Mouse (Mus musculus): ENCODE results near the gene Ssh2. TPM values are rescaled to one million over a fixed set of nuclear protein-coding genes. Genes with fewer than 3 reads are reported as not detected.
"Not testable (repeated sequence)": the region's sequence is repeated elsewhere in the genome, so short reads cannot be mapped to it uniquely, and the experiment has no call there.

Ssh2 gene
- polyA plus RNA-seq, 1 experiment from 2014 or later = 12.1 TPM

DNA sequence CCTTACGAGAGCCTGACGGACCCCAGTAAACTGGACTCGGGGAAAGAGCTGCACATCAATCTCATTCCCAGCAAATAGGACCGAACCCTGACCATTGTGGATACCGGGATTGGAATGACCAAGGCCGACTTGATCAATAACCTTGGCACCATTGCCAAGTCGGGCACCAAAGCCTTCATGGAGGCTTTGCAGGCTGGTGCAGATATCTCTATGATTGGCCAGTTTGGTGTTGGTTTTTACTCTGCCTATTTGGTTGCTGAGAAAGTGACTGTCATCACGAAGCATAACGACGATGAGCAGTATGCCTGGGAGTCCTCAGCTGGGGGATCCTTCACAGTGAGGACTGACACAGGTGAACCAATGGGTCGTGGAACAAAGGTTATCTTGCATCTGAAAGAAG lies 77.6 kb downstream of the Ssh2 start:
- H3K9me3 ChIP-seq (ENCODE audit: control insufficient read depth, low read length); H3K27ac ChIP-seq (ENCODE audit: low read depth, low read length); H3K4me1 ChIP-seq (replicated peaks; ENCODE audit: control insufficient read depth, insufficient read depth, low read length); DNase-seq (ENCODE audit: low spot score); H3K4me3 ChIP-seq (ENCODE audit: low read depth, low read length); H3K4me2 ChIP-seq; H3K9ac ChIP-seq (ENCODE audit: low read depth, low read length); H3K27me3 ChIP-seq (replicated peaks; ENCODE audit: control insufficient read depth, insufficient read depth, low read length); ATAC-seq (replicated peaks; ENCODE audit: low FRiP score); H3K36me3 ChIP-seq (ENCODE audit: control insufficient read depth, insufficient read depth, low read length): not testable (repeated sequence)
- WGBS = 91% methylated on average over 7 of the region's 11 CpGs

DNA sequence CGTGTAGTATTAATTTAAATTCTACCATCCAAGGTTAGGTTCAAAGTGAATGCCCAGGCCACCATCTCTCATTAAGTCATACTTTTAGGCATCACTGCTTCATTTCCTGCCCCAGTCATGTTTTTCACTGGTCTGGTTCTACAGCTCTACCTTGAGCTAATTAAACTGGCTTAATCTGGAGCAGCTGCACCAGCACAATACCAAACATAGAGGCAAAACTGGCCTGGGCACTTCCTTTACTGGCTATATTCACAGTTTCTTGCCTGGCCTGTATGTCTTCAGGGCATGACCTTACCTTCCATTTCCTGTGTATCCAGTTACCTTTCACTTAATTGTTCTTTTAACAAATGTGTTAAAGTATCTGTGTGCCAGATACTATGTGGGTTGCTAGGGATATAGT lies 81.2 kb downstream of the Ssh2 start:
- no peaks in the 10 kb centered on the region for H3K36me3 ChIP-seq (ENCODE audit: control insufficient read depth, insufficient read depth, low read length)
- no peak for ATAC-seq (replicated peaks; ENCODE audit: low FRiP score)
- H3K27ac ChIP-seq (ENCODE audit: low read depth, low read length) = peak overlapping the region; percentile 38; the same call in 1 of the 2 replicates
- no peak overlapping the region for H3K4me2 ChIP-seq
- no peak overlapping the region for H3K4me3 ChIP-seq (ENCODE audit: low read depth, low read length)
- H3K4me1 ChIP-seq (replicated peaks; ENCODE audit: control insufficient read depth, insufficient read depth, low read length) = no peaks in the 10 kb centered on the region
- no peak overlapping the region for H3K9ac ChIP-seq (ENCODE audit: low read depth, low read length)
- no peaks in the 10 kb centered on the region for H3K27me3 ChIP-seq (replicated peaks; ENCODE audit: control insufficient read depth, insufficient read depth, low read length)
- H3K9me3 ChIP-seq (ENCODE audit: control insufficient read depth, low read length) = no peaks in the 10 kb centered on the region
- WGBS = 78% methylated on average over 1 of the region's 1 CpGs
- no peak for DNase-seq (ENCODE audit: low spot score)

DNA sequence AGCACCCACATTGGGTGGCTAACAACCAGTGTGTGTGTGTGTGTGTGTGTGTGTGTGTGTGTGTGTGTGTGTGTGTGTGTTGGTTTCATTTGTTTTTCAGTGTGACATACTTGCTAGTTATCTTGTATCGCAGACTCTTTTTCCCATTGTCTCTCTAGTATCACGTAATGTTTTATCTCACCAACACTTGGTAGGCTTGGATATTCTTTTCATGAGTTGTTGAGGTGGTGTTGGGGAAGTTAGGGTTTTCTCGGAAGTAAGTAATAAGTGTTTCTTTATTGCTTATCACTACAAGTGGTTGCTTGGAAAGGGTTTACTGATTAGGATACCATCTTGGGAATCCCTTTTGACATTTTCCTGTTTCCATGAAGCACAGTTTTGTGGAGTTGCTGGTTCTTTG lies 91.1 kb downstream of the Ssh2 start:
- Histone ChIP-seq H3K4me1 (replicated peaks; ENCODE audit: control insufficient read depth, insufficient read depth, low read length) (no peaks in the 10 kb centered on the region), H3K9me3 (ENCODE audit: control insufficient read depth, low read length) (no peaks in the 10 kb centered on the region), H3K4me2 (no peak overlapping the region), H3K4me3 (ENCODE audit: low read depth, low read length) (no peak overlapping the region), H3K27me3 (replicated peaks; ENCODE audit: control insufficient read depth, insufficient read depth, low read length) (no peaks in the 10 kb centered on the region), H3K27ac (ENCODE audit: low read depth, low read length) (no peak overlapping the region), H3K36me3 (ENCODE audit: control insufficient read depth, insufficient read depth, low read length) (no peaks in the 10 kb centered on the region), H3K9ac (ENCODE audit: low read depth, low read length) (no peak overlapping the region)
- 58% methylated on average over 3 of the region's 3 CpGs for WGBS
- ATAC-seq (replicated peaks; ENCODE audit: low FRiP score) (no peak), DNase-seq (ENCODE audit: low spot score) (no peak)

DNA sequence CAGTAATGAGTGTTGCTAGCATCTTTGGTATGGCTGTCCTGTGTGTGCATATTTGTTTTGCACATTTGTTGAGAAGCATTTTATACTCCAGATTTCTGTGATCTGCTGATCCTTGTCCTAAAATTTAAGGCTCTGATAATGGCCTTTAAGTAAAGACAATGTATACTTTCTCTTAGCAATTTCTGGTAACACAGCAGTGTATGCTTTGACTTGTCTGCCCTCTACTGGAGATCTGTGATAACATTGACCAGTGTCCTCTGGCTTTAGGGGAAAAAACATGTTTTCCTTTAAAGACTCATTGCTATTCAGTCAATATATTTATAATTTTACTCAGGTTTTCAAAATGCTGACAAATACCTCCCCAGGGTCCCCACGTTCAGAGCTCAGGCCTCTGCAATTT lies 92.4 kb downstream of the Ssh2 start:
- DNase-seq (ENCODE audit: low spot score) (no peak), ATAC-seq (replicated peaks; ENCODE audit: low FRiP score) (no peak)
- Histone ChIP-seq H3K27me3 (replicated peaks; ENCODE audit: control insufficient read depth, insufficient read depth, low read length) (no peaks in the 10 kb centered on the region), H3K27ac (ENCODE audit: low read depth, low read length) (no peak overlapping the region), H3K9me3 (ENCODE audit: control insufficient read depth, low read length) (no peaks in the 10 kb centered on the region), H3K4me3 (ENCODE audit: low read depth, low read length) (no peak overlapping the region), H3K4me1 (replicated peaks; ENCODE audit: control insufficient read depth, insufficient read depth, low read length) (no peaks in the 10 kb centered on the region), H3K9ac (ENCODE audit: low read depth, low read length) (no peak overlapping the region), H3K36me3 (ENCODE audit: control insufficient read depth, insufficient read depth, low read length) (no peaks in the 10 kb centered on the region), H3K4me2 (no peak overlapping the region)
- 12% methylated on average over 1 of the region's 1 CpGs for WGBS

DNA sequence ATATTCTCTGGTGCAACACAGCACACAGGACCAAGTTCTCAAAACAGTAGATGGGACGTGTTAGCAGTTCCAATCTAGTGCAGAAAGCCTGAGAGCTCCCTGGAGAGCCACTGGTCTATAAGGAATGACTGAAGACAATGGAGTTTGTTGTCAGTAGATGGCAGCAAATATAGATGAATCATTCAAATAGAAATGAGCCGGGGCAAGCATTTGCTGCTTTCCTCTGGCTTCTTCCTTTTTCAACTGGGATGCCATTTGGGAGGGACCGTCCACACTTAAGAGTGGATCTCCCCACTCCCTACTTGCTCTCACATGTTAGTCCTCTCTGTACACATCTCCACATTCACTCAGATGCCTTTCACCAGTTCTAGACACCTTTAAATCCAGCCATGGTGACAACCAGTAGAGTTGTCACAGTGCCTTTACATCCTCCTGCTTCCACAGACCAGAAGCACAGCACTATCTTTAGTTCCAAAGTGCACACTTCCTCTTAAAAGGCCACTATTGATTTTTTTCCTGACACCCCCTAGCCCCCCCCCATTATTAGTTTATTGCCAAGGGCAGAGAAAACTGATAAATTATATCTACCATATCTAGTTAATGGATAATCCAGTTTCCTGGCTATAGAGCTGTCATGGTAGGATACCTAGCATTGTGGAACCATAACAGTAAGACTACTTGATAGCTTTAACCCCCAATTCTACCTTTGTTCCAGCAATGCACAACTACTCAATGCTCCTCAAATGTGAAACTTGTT lies 101.8 kb downstream of the Ssh2 start:
- 40% methylated on average over 3 of the region's 3 CpGs for WGBS
- DNase-seq (ENCODE audit: low spot score) (no peak), ATAC-seq (replicated peaks; ENCODE audit: low FRiP score) (no peak)
- Histone ChIP-seq H3K4me2 (no peak overlapping the region), H3K27ac (ENCODE audit: low read depth, low read length) (no peak overlapping the region; the same call in 1 of the 2 replicates), H3K4me3 (ENCODE audit: low read depth, low read length) (no peak overlapping the region), H3K9ac (ENCODE audit: low read depth, low read length) (no peak overlapping the region), H3K36me3 (ENCODE audit: control insufficient read depth, insufficient read depth, low read length) (no peaks in the 10 kb centered on the region), H3K9me3 (ENCODE audit: control insufficient read depth, low read length) (no peaks in the 10 kb centered on the region), H3K4me1 (replicated peaks; ENCODE audit: control insufficient read depth, insufficient read depth, low read length) (no peaks in the 10 kb centered on the region; the same call in 1 of the 2 replicates), H3K27me3 (replicated peaks; ENCODE audit: control insufficient read depth, insufficient read depth, low read length) (no peaks in the 10 kb centered on the region)

DNA sequence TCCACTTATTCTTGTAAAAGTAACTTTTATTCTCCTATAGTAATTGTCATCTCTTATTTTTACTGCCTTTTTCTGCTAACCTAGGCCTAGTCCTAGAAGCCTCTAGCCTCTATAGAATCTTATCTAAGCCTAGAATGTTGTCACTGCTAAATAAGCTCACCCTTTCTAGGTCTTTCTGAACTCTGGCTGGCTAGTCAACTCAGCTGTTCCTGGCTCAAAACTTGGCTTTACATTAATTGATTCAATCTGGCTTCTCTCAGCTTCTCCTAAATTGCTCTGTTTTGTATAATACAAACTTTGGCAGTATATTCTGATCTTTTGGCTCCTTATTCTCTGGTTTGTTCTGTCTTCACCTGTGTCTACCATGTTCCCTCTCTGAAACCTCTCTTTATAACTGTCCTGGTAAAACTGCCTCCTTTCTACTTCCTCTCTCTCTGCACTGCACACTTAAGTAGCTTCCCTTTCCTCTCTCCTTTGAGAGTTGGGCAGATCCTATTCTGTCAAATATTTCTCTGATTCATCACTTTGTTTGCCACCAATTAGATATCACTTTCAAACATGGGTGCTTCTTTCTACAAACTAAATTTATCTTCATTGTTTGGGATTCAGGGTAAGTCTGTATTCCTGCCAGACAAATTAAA lies 102.5 kb downstream of the Ssh2 start:
- no peak for ATAC-seq (replicated peaks; ENCODE audit: low FRiP score)
- Histone ChIP-seq H3K27me3 (replicated peaks; ENCODE audit: control insufficient read depth, insufficient read depth, low read length) (no peaks in the 10 kb centered on the region), H3K4me1 (replicated peaks; ENCODE audit: control insufficient read depth, insufficient read depth, low read length) (no peaks in the 10 kb centered on the region; the same call in 1 of the 2 replicates), H3K9me3 (ENCODE audit: control insufficient read depth, low read length) (no peaks in the 10 kb centered on the region), H3K9ac (ENCODE audit: low read depth, low read length) (no peak overlapping the region), H3K27ac (ENCODE audit: low read depth, low read length) (no peak overlapping the region), H3K4me2 (no peak overlapping the region), H3K36me3 (ENCODE audit: control insufficient read depth, insufficient read depth, low read length) (no peaks in the 10 kb centered on the region), H3K4me3 (ENCODE audit: low read depth, low read length) (no peak overlapping the region)
- no peak for DNase-seq (ENCODE audit: low spot score)

DNA sequence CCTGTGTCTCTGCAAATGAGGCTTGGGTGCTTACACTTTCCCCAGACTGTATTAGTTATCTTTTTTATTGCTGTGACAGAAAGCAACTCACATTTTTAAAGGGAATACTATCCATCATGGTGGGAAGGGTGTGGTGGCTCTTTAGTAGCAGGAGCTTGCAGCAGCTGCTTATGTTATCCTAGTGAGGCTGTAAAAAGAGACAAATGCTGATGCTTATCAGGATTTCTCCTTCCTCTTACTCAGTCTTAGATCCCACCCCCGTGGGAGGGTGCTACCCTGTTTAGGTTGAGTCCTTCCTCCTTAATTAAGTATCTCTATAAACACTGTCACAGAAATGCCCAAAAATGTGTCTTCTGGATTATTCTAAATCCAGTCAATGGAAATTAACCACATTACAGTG lies 105.1 kb downstream of the Ssh2 start:
- Histone ChIP-seq H3K36me3 (ENCODE audit: control insufficient read depth, insufficient read depth, low read length) (no peaks in the 10 kb centered on the region), H3K4me1 (replicated peaks; ENCODE audit: control insufficient read depth, insufficient read depth, low read length) (no peaks in the 10 kb centered on the region; the same call in 1 of the 2 replicates), H3K27me3 (replicated peaks; ENCODE audit: control insufficient read depth, insufficient read depth, low read length) (no peaks in the 10 kb centered on the region), H3K4me3 (ENCODE audit: low read depth, low read length) (no peak overlapping the region), H3K4me2 (no peak overlapping the region), H3K27ac (ENCODE audit: low read depth, low read length) (no peak overlapping the region), H3K9me3 (ENCODE audit: control insufficient read depth, low read length) (no peaks in the 10 kb centered on the region), H3K9ac (ENCODE audit: low read depth, low read length) (no peak overlapping the region)
- DNase-seq (ENCODE audit: low spot score) = no peak
- WGBS = 8% methylated on average over 1 of the region's 1 CpGs
- no peak for ATAC-seq (replicated peaks; ENCODE audit: low FRiP score)

DNA sequence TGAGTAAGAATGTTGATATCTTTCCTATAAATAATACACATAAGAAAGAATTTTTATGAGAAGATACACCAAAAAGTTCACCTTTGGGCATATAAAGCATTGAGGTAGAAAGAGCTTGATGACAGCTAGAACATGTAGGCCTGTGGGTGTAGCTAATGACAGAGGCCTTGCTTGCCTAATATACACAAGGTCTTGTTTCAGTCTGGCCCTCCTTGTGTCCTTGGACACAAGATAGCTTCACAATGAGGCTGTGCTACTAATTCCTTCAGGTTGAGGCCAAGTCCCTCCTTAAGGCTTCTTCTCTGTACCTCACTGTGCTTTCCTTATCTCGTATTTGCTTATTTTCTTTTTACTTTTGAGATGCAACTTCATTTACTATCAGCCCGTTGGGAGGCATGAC lies 114.4 kb downstream of the Ssh2 start:
- Histone ChIP-seq H3K27me3 (replicated peaks; ENCODE audit: control insufficient read depth, insufficient read depth, low read length) (no peaks in the 10 kb centered on the region), H3K9me3 (ENCODE audit: control insufficient read depth, low read length) (no peaks in the 10 kb centered on the region), H3K36me3 (ENCODE audit: control insufficient read depth, insufficient read depth, low read length) (peaks cover 3% of the 10 kb centered on the region; the same call in 1 of the 2 replicates), H3K4me2 (no peak overlapping the region), H3K27ac (ENCODE audit: low read depth, low read length) (no peak overlapping the region), H3K4me3 (ENCODE audit: low read depth, low read length) (no peak overlapping the region), H3K9ac (ENCODE audit: low read depth, low read length) (no peak overlapping the region), H3K4me1 (replicated peaks; ENCODE audit: control insufficient read depth, insufficient read depth, low read length) (no peaks in the 10 kb centered on the region; the same call in 1 of the 2 replicates)
- ATAC-seq (replicated peaks; ENCODE audit: low FRiP score) = no peak
- 82% methylated on average over 2 of the region's 2 CpGs for WGBS
- no peak for DNase-seq (ENCODE audit: low spot score)

DNA sequence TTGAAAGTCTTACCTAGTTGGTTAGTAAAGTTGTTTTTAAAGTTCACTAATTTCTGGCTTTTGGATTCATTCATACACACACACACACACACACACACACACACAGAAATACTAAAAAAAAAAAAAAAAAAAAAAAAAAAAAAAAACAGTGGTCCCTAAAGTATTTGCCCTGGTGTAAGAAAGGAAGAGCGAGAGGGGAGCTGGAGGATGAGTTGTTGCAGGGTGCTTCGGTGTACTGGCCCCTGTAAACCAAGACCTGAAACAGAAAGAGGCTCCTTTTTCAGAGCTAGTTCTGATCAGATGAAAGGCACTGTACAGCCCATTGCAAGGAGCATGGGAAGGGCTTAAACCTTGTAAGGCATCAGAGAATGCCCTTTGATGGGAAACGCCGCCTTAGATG lies 131.2 kb downstream of the Ssh2 start:
- Histone ChIP-seq H3K27ac (ENCODE audit: low read depth, low read length) (no peak overlapping the region), H3K27me3 (replicated peaks; ENCODE audit: control insufficient read depth, insufficient read depth, low read length) (no peaks in the 10 kb centered on the region), H3K4me3 (ENCODE audit: low read depth, low read length) (no peak overlapping the region), H3K9me3 (ENCODE audit: control insufficient read depth, low read length) (no peaks in the 10 kb centered on the region), H3K36me3 (ENCODE audit: control insufficient read depth, insufficient read depth, low read length) (no peaks in the 10 kb centered on the region), H3K9ac (ENCODE audit: low read depth, low read length) (no peak overlapping the region), H3K4me2 (peak overlapping the region; percentile 89), H3K4me1 (replicated peaks; ENCODE audit: control insufficient read depth, insufficient read depth, low read length) (peaks cover 7% of the 10 kb centered on the region)
- ATAC-seq (replicated peaks; ENCODE audit: low FRiP score) = no peak
- WGBS = 69% methylated on average over 4 of the region's 4 CpGs
- DNase-seq (ENCODE audit: low spot score) = no peak

Measured in liver, embryonic 11.5 days (tissue).